11 mouse cellular contexts compared by ENCODE assay signal in genomic region chr2:132265196-132265595, GRCm38 (mm10). TPM values are rescaled to one million over a fixed set of nuclear protein-coding genes. Genes with fewer than 3 reads are reported as not detected.
DNase-seq lines count a peak whose midpoint lies in the region; ATAC-seq and TF ChIP-seq lines count a peak whose summit lies in the region.
"Had no signal": no experiment of that assay in that cellular context is flagged by ENCODE, and none has a peak within 500 bp of the region (broad histone marks: within the 10 kb centered on the region; RNA-seq: fewer than 3 reads in every experiment).

No protein-coding gene starts in this region.

- H3K4me2 ChIP-seq in embryonic facial prominence, embryonic 11.5 days (ENCODE audit: low read depth, low read length): no peak overlapping the region
- H3K4me2 ChIP-seq in lung, embryonic 14.5 days: no peak overlapping the region
- H3K4me2 ChIP-seq in hindbrain, embryonic 15.5 days: peak overlapping the region; percentile 63
- H3K4me2 ChIP-seq in midbrain, embryonic 15.5 days: peak overlapping the region; percentile 55; the same call in 1 of the 2 replicates

- H3K9ac ChIP-seq in embryonic facial prominence, embryonic 11.5 days (replicated peaks; ENCODE audit: low read length): no peak overlapping the region
- no peak overlapping the region for H3K9ac ChIP-seq in lung, embryonic 14.5 days
- H3K9ac ChIP-seq in hindbrain, embryonic 15.5 days: no peak overlapping the region
- H3K9ac ChIP-seq in midbrain, embryonic 15.5 days: no peak overlapping the region
- H3K9ac ChIP-seq: embryonic facial prominence, embryonic 13.5 days had no signal

- H3K27ac ChIP-seq in embryonic facial prominence, embryonic 11.5 days (replicated peaks; ENCODE audit: low read depth, low read length): no peak overlapping the region
- no peak overlapping the region for H3K27ac ChIP-seq in embryonic facial prominence, embryonic 10.5 days (replicated peaks)
- H3K27ac ChIP-seq in lung, embryonic 14.5 days (ENCODE audit: low read depth): no peak overlapping the region
- no peak overlapping the region for H3K27ac ChIP-seq in hindbrain, embryonic 15.5 days (replicated peaks)
- no peak overlapping the region for H3K27ac ChIP-seq in midbrain, embryonic 15.5 days
- H3K27ac ChIP-seq: embryonic facial prominence, embryonic 13.5 days had no signal

- no peaks in the 10 kb centered on the region for H3K27me3 ChIP-seq in embryonic facial prominence, embryonic 11.5 days (ENCODE audit: control insufficient read depth, insufficient read depth, low read length)
- no peaks in the 10 kb centered on the region for H3K27me3 ChIP-seq in embryonic facial prominence, embryonic 10.5 days (replicated peaks; ENCODE audit: low read depth, poor library complexity, severe bottlenecking)
- no peaks in the 10 kb centered on the region for H3K27me3 ChIP-seq in lung, embryonic 14.5 days (ENCODE audit: insufficient read depth, low read length)
- no peaks in the 10 kb centered on the region for H3K27me3 ChIP-seq in hindbrain, embryonic 15.5 days
- H3K27me3 ChIP-seq in midbrain, embryonic 15.5 days (replicated peaks): no peaks in the 10 kb centered on the region
- H3K27me3 ChIP-seq: embryonic facial prominence, embryonic 13.5 days had no signal

- H3K36me3 ChIP-seq in embryonic facial prominence, embryonic 11.5 days (replicated peaks; ENCODE audit: control insufficient read depth, insufficient read depth, low read depth, low read length): no peaks in the 10 kb centered on the region
- H3K36me3 ChIP-seq in embryonic facial prominence, embryonic 10.5 days (replicated peaks): no peaks in the 10 kb centered on the region
- H3K36me3 ChIP-seq in lung, embryonic 14.5 days (ENCODE audit: insufficient read depth): no peaks in the 10 kb centered on the region
- no peaks in the 10 kb centered on the region for H3K36me3 ChIP-seq in hindbrain, embryonic 15.5 days
- no peaks in the 10 kb centered on the region for H3K36me3 ChIP-seq in midbrain, embryonic 15.5 days (replicated peaks)
- H3K36me3 ChIP-seq: embryonic facial prominence, embryonic 13.5 days had no signal

- peak; percentile 24 for DNase-seq in embryonic facial prominence, embryonic 11.5 days (ENCODE audit: low spot score)
- DNase-seq in embryonic facial prominence, embryonic 10.5 days (ENCODE audit: low spot score): no peak
- DNase-seq in lung, embryonic 14.5 days: peak; percentile 35
- no peak for DNase-seq in lung, postnatal 14 days
- DNase-seq in frontal cortex, postnatal 10 days (ENCODE audit: low spot score in 2 of 2): no peak
- no peak for DNase-seq in thymus, postnatal 14 days
- DNase-seq: B cell, adult 2 months; kidney, adult 2 months had no signal

- no peak for ATAC-seq in embryonic facial prominence, embryonic 11.5 days (replicated peaks; ENCODE audit: insufficient number of reproducible peaks, low FRiP score, low TSS enrichment, low read depth)
- no peak for ATAC-seq in lung, embryonic 14.5 days (ENCODE audit: insufficient read depth)
- ATAC-seq in hindbrain, embryonic 15.5 days (ENCODE audit: low FRiP score, low read depth): no peak
- no peak for ATAC-seq in midbrain, embryonic 15.5 days (replicated peaks)

- no peaks in the 10 kb centered on the region for H3K9me3 ChIP-seq in embryonic facial prominence, embryonic 11.5 days (replicated peaks; ENCODE audit: control insufficient read depth, low read length)
- no peaks in the 10 kb centered on the region for H3K9me3 ChIP-seq in embryonic facial prominence, embryonic 10.5 days
- H3K9me3 ChIP-seq in lung, embryonic 14.5 days (ENCODE audit: low read depth, low read length): no peaks in the 10 kb centered on the region
- no peaks in the 10 kb centered on the region for H3K9me3 ChIP-seq in hindbrain, embryonic 15.5 days
- no peaks in the 10 kb centered on the region for H3K9me3 ChIP-seq in midbrain, embryonic 15.5 days
- H3K9me3 ChIP-seq: embryonic facial prominence, embryonic 13.5 days had no signal

- 87% methylated on average over 9 of the region's 9 CpGs for WGBS in embryonic facial prominence, embryonic 11.5 days
- 89% methylated on average over 9 of the region's 9 CpGs for WGBS in embryonic facial prominence, embryonic 10.5 days
- 79% methylated on average over 9 of the region's 9 CpGs for WGBS in lung, embryonic 14.5 days
- 87% methylated on average over 9 of the region's 9 CpGs for WGBS in hindbrain, embryonic 15.5 days
- WGBS in midbrain, embryonic 15.5 days: 90% methylated on average over 9 of the region's 9 CpGs

- H3K4me1 ChIP-seq in embryonic facial prominence, embryonic 11.5 days (ENCODE audit: control insufficient read depth, insufficient read depth, low read length): no peaks in the 10 kb centered on the region
- H3K4me1 ChIP-seq in embryonic facial prominence, embryonic 10.5 days: peaks cover 17% of the 10 kb centered on the region
- peaks cover 6% of the 10 kb centered on the region; the same call in 1 of the 2 replicates for H3K4me1 ChIP-seq in lung, embryonic 14.5 days (ENCODE audit: insufficient read depth)
- H3K4me1 ChIP-seq in hindbrain, embryonic 15.5 days (replicated peaks): peaks cover 13% of the 10 kb centered on the region
- peaks cover 16% of the 10 kb centered on the region for H3K4me1 ChIP-seq in midbrain, embryonic 15.5 days

- no peak for TF ChIP-seq CTCF in lung, embryonic 14.5 days (IDR thresholded peaks at IDR 0.05; ENCODE audit: low read depth)

- H3K4me3 ChIP-seq in embryonic facial prominence, embryonic 11.5 days (ENCODE audit: low read depth, low read length): no peak overlapping the region
- no peak overlapping the region for H3K4me3 ChIP-seq in embryonic facial prominence, embryonic 10.5 days
- H3K4me3 ChIP-seq in lung, embryonic 14.5 days (ENCODE audit: low read depth, low read length): no peak overlapping the region
- no peak overlapping the region for H3K4me3 ChIP-seq in hindbrain, embryonic 15.5 days
- no peak overlapping the region for H3K4me3 ChIP-seq in midbrain, embryonic 15.5 days

RNA-seq across cellular contexts. Expression of gene Cds2, which starts 2.2 kb away (rescaled TPM):
- polyA plus RNA-seq in embryonic facial prominence, embryonic 11.5 days (2014; fragmentation: Nextera tagmentation; extraction: Ambion mirVana): 32.2 and 33.2 TPM in 2 replicates
- polyA plus RNA-seq in embryonic facial prominence, embryonic 10.5 days (2016; fragmentation: Nextera tagmentation; extraction: Ambion mirVana): 20.0 and 23.2 TPM in 2 replicates
- polyA plus RNA-seq in lung, embryonic 14.5 days (2014; fragmentation: Nextera tagmentation; extraction: Ambion mirVana): 17.1 and 20.7 TPM in 2 replicates
- polyA plus RNA-seq in hindbrain, embryonic 15.5 days (2015; fragmentation: Nextera tagmentation; extraction: Ambion mirVana): 44.1 and 44.7 TPM in 2 replicates
- 41.7 and 41.8 TPM in 2 replicates for polyA plus RNA-seq in midbrain, embryonic 15.5 days (2015; fragmentation: Nextera tagmentation; extraction: Ambion mirVana)

RNA-seq across cellular contexts. Expression of gene Pcna, which starts 12.1 kb away (rescaled TPM):
- 385 and 425 TPM in 2 replicates for polyA plus RNA-seq in embryonic facial prominence, embryonic 11.5 days (2014; fragmentation: Nextera tagmentation; extraction: Ambion mirVana)
- polyA plus RNA-seq in embryonic facial prominence, embryonic 10.5 days (2016; fragmentation: Nextera tagmentation; extraction: Ambion mirVana): 382 and 392 TPM in 2 replicates
- 335 and 339 TPM in 2 replicates for polyA plus RNA-seq in lung, embryonic 14.5 days (2014; fragmentation: Nextera tagmentation; extraction: Ambion mirVana)
- 113 and 122 TPM in 2 replicates for polyA plus RNA-seq in hindbrain, embryonic 15.5 days (2015; fragmentation: Nextera tagmentation; extraction: Ambion mirVana)
- polyA plus RNA-seq in midbrain, embryonic 15.5 days (2015; fragmentation: Nextera tagmentation; extraction: Ambion mirVana): 92.3 and 96.8 TPM in 2 replicates

RNA-seq across cellular contexts. Expression of gene Tmem230, which starts 17.6 kb away (rescaled TPM):
- 51.3 and 56.4 TPM in 2 replicates for polyA plus RNA-seq in embryonic facial prominence, embryonic 11.5 days (2014; fragmentation: Nextera tagmentation; extraction: Ambion mirVana)
- polyA plus RNA-seq in embryonic facial prominence, embryonic 10.5 days (2016; fragmentation: Nextera tagmentation; extraction: Ambion mirVana): 38.6 and 43.8 TPM in 2 replicates
- polyA plus RNA-seq in lung, embryonic 14.5 days (2014; fragmentation: Nextera tagmentation; extraction: Ambion mirVana): 36.7 and 39.9 TPM in 2 replicates
- 43.7 and 51.1 TPM in 2 replicates for polyA plus RNA-seq in hindbrain, embryonic 15.5 days (2015; fragmentation: Nextera tagmentation; extraction: Ambion mirVana)
- polyA plus RNA-seq in midbrain, embryonic 15.5 days (2015; fragmentation: Nextera tagmentation; extraction: Ambion mirVana): 42.9 and 48.0 TPM in 2 replicates

Comparison
In these comparisons a context has a peak if more than half of its experiments do, and no peak if none do; other contexts are left out.
1. DNase-seq: peak in embryonic facial prominence, embryonic 11.5 days (single experiment) and lung, embryonic 14.5 days (single experiment); none in embryonic facial prominence, embryonic 10.5 days (single experiment), lung, postnatal 14 days (single experiment), frontal cortex, postnatal 10 days (0 of 2) and thymus, postnatal 14 days (single experiment).
2. H3K4me2 ChIP-seq: peak in hindbrain, embryonic 15.5 days (single experiment) and midbrain, embryonic 15.5 days (single experiment); none in embryonic facial prominence, embryonic 11.5 days (single experiment) and lung, embryonic 14.5 days (single experiment).